Mouse (Mus musculus): ENCODE measurements around the gene Slc25a26.

Slc25a26 gene

GRCm38 (mm10) chr6:94499897-94500623 is at the start of gene Slc25a26:
Slc25a26 (plus strand) TSS chr6:94500331.
- peak; percentile 92 for DNase-seq

GRCm38 (mm10) chr6:94464037-94464891 is 35.9 kb upstream of the Slc25a26 start:
- DNase-seq = peak; percentile 51

GRCm38 (mm10) chr6:94466508-94467205 is 33.5 kb upstream of the Slc25a26 start:
- no peak for DNase-seq

GRCm38 (mm10) chr6:94492739-94493138 is 7.4 kb upstream of the Slc25a26 start:
- no peak for DNase-seq

- DNase-seq = peak; percentile 56
Observed at GRCm38 (mm10) chr6:94503963-94504362, 3.8 kb downstream of the Slc25a26 start.

- no peak for DNase-seq
Observed at GRCm38 (mm10) chr6:94507921-94508320, 7.8 kb downstream of the Slc25a26 start.

- DNase-seq = no peak
Observed at GRCm38 (mm10) chr6:94508807-94509206, 8.7 kb downstream of the Slc25a26 start.

GRCm38 (mm10) chr6:94509220-94509619 is 9.1 kb downstream of the Slc25a26 start:
- DNase-seq = no peak

GRCm38 (mm10) chr6:94518171-94518570 is 18.0 kb downstream of the Slc25a26 start:
- no peak for DNase-seq

GRCm38 (mm10) chr6:94524335-94524734 is 24.2 kb downstream of the Slc25a26 start:
- DNase-seq = peak; percentile 27

- DNase-seq = no peak
Observed at GRCm38 (mm10) chr6:94530756-94531155, 30.6 kb downstream of the Slc25a26 start.

GRCm38 (mm10) chr6:94532086-94532485 is 32.0 kb downstream of the Slc25a26 start:
- no peak for DNase-seq

- no peak for DNase-seq
Observed at GRCm38 (mm10) chr6:94536478-94536877, 36.3 kb downstream of the Slc25a26 start.

GRCm38 (mm10) chr6:94537652-94538051 is 37.5 kb downstream of the Slc25a26 start:
- DNase-seq = no peak

GRCm38 (mm10) chr6:94540090-94540489 is 40.0 kb downstream of the Slc25a26 start:
- no peak for DNase-seq

- no peak for DNase-seq
Observed at GRCm38 (mm10) chr6:94540615-94541014, 40.5 kb downstream of the Slc25a26 start.

- DNase-seq = no peak
Observed at GRCm38 (mm10) chr6:94541133-94541532, 41.0 kb downstream of the Slc25a26 start.

GRCm38 (mm10) chr6:94541854-94542253 is 41.7 kb downstream of the Slc25a26 start:
- DNase-seq = no peak

GRCm38 (mm10) chr6:94543902-94544840 is 44.0 kb downstream of the Slc25a26 start:
- DNase-seq = peak; percentile 65

- DNase-seq = no peak
Observed at GRCm38 (mm10) chr6:94547239-94547638, 47.1 kb downstream of the Slc25a26 start.

GRCm38 (mm10) chr6:94550298-94550697 is 50.2 kb downstream of the Slc25a26 start:
- DNase-seq = no peak

- DNase-seq = no peak
Observed at GRCm38 (mm10) chr6:94550851-94551250, 50.7 kb downstream of the Slc25a26 start.

Measured in kidney, adult 9 months (tissue).